Mouse (Mus musculus): ENCODE results near the gene Epb41l5.

DNA sequence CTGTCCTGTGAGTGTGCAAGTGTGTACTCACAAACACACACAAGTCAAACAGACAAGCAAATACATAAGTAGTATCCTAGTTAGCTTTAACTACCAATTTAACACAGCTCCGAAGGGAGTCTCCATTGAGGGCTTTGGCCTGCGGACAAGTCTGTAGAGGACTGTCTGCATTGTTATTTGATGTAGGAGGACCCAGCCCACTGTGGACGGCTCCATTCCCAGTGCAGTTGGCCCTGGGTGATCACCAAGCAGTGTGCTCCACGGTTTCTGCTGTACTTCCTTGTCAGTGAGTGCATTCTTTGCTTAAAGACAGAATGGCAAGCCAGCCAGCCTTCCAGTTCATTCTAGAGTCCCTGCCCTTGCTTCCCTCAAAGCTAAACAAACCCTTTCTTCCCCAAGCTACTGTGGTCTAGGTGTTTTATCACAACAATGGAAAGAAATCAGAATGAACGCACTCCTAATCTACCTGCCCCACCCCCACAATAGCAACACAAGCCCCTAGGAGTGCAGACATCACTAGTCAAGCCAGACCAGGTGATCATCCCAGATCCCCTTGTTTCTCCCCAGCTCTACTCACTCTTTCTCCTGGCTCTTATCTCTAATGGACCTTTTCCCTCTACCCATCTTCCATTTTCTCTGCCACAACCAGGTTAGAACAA lies 151.3 kb downstream of the Epb41l5 start:
- no peak for TF ChIP-seq CTCF (IDR thresholded peaks at IDR 0.05; ENCODE audit: low read depth)
- no peak for TF ChIP-seq EP300 (IDR thresholded peaks at IDR 0.05; ENCODE audit: low read depth)
